Mouse (Mus musculus) bone marrow, adult 2 months (tissue): ENCODE data around the gene Vps26c.
A peak's percentile ranks its signal among the peaks of the same experiment; 100 is the strongest.

Experiments used
- CTCF ChIP-seq: fragments of 200-500 bp; IDR thresholded peaks from 2 replicates; pipeline ENCODE4 v1.5.1; 2011; ENCODE audit warnings: low read length, control low read depth; ENCODE audit not compliant: control insufficient read depth, insufficient read depth
- POLR2A ChIP-seq: fragments of 200-500 bp; IDR thresholded peaks from 2 replicates; pipeline ENCODE4 v1.6.1; 2011; ENCODE audit warnings: low read depth, mild to moderate bottlenecking, control low read depth, low read length, borderline replicate concordance; ENCODE audit not compliant: control insufficient read depth

DNA sequence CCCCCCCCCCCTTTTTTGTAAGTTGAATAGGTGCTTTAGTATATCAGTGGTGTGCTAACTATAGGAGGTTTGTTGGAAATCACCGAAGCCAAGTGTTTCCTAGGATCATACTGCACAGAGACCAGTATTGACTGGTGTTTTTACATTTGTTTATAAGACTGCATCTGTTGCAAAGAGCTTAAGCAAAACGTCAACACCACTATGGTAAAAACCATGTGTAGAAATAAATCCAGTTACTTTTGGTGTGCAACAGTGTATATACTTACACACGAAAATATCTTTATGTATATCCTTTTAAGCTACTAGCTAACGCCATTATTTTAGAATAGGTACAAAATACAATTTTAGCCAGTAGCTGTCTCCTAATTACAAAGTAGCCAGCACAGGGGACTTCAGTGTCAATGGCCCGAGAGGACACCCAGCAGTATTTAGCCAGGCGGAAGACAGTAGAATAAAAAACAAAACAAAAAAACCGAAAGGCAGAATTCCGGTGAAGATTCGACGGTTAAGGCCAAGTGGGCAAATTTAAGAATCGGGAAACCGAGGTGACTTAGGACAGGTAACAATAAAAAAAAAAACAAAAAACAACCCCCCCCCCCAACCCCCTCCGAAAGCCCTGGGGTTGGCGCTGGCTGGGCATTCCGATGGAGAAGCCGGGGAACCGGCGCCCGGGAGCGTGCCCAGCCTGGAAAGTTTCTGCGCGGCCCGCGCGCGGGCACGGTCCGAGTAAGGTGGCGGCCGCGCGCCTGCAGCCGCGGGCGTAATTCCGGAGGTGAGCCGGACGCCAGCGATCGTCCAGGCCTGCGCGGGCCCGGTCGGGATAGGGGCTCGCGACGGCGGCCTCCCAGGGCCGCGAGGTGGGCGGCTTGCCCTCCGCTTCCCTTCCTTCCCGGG lies 42.0 kb upstream of the Vps26c start:
- no peak for TF ChIP-seq CTCF
- TF ChIP-seq POLR2A, result peak; percentile 57; the same call in 1 of the 2 replicates
